Mouse (Mus musculus) intestine, embryonic 15.5 days (tissue): ENCODE results near the gene Pik3cd. TPM values are rescaled to one million over a fixed set of nuclear protein-coding genes. Genes with fewer than 3 reads are reported as not detected.
A peak's percentile ranks its signal among the peaks of the same experiment; 100 is the strongest.
"Not testable (repeated sequence)": the region's sequence is repeated elsewhere in the genome, so short reads cannot be mapped to it uniquely, and the experiment has no call there.

ENCODE experiments used
- ATAC-seq: fragments of 200-750 bp; cut with Nextera tagmentation; 2 replicates; pipeline ENCODE4 v1.8.0; 2017; ENCODE audit warnings: moderate TSS enrichment, moderate library complexity
- H3K27ac ChIP-seq: fragments of 300-500 bp; sonication (generic); 2 replicates; pipeline ENCODE4 v1.5.1; 2015; ENCODE audit warnings: mild to moderate bottlenecking, inconsistent platforms
- H3K27me3 ChIP-seq: fragments of 300-500 bp; sonication (generic); replicated peaks from 2 replicates; pipeline ENCODE4 v1.6.1; 2015; ENCODE audit warnings: inconsistent platforms
- H3K36me3 ChIP-seq: fragments of 300-500 bp; sonication (generic); 2 replicates; pipeline ENCODE4 v1.6.1; 2015; ENCODE audit warnings: inconsistent platforms
- H3K4me1 ChIP-seq: fragments of 300-500 bp; sonication (generic); replicated peaks from 2 replicates; pipeline ENCODE4 v1.6.1; 2015; ENCODE audit warnings: inconsistent platforms
- H3K4me2 ChIP-seq: fragments of 300-500 bp; sonication (generic); replicated peaks from 2 replicates; pipeline ENCODE4 v1.6.1; 2015; ENCODE audit warnings: mild to moderate bottlenecking, inconsistent platforms
- H3K4me3 ChIP-seq: fragments of 300-500 bp; sonication (generic); replicated peaks from 2 replicates; pipeline ENCODE4 v1.5.1; 2015; ENCODE audit warnings: inconsistent platforms
- H3K9ac ChIP-seq: fragments of 300-500 bp; sonication (generic); 2 replicates; pipeline ENCODE4 v1.6.1; 2015; ENCODE audit warnings: inconsistent platforms
- H3K9me3 ChIP-seq: fragments of 300-500 bp; sonication (generic); 2 replicates; pipeline ENCODE4 v1.6.1; 2016; ENCODE audit warnings: inconsistent platforms
- WGBS: fragments of 180-500 bp; shearing (Covaris S2); methylation state at CpG from one replicate; pipeline ENCODE4 v1.1.7; 2015; 5-methylcytosine and 5-hydroxymethylcytosine counted together
- polyA plus RNA-seq: library from polyadenylated mRNA; unstranded; fragments of >200 nt; fragmentation: Nextera tagmentation; extraction: Ambion mirVana; gene quantifications from 2 replicates; pipeline ENCODE4 v1.2.1, GENCODE M21; 2015

The Pik3cd gene
- 4.6 and 4.8 TPM in 2 replicates for polyA plus RNA-seq

DNA sequence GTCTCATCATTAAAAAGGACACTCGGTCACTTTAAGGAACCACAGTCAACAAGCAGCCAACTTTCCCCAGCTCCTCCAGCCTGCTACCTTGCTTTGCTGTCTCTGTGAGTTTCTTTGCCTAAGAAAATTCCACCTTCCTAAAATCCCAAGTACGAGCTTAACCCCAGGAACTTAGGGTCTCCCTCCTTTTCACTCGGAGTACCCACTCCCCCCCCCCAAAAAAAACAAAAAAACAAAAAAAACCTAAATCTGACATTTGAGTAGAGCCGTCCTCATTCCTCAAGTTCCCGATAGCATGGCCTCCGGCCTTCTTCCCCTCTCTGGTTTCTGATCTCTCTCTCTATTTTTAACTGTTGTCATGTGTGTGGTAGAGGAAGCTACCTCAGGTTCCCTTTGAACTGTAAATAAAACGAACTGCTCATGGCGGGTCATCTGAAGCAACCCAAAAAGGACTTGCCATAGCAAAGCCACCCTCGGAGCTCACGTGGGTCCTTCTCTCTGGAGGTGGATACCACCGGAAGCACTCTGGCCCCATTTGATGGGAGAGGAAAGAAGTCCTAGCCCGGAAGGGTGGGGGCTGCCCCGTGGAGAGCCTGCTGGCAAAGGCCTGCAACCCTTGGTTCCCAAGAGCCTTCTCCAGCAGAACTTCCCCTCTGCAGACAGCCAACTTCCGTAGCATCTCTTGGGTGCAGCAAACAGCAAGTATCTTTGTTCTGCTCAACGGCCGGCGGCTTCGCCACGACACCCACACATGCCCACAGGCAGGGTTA lies at the start of gene Pik3cd:
Gene Pik3cd, minus strand, starts transcription at position 362 of the 770 bp plus-strand sequence.
- H3K36me3 ChIP-seq, result no peaks in the 10 kb centered on the region
- H3K4me2 ChIP-seq, result no peak within 1 kb of the TSS
- peaks cover 6% of the 10 kb centered on the region; the same call in 1 of the 2 replicates for H3K4me1 ChIP-seq
- no peak within 1 kb of the TSS for H3K27ac ChIP-seq
- no peak within 1 kb of the TSS for H3K9ac ChIP-seq
- H3K4me3 ChIP-seq, result no peak within 1 kb of the TSS
- no peaks in the 10 kb centered on the region for H3K9me3 ChIP-seq
- WGBS, result 71% methylated on average over 19 of the region's 19 CpGs
- H3K27me3 ChIP-seq, result 0 out of 2 replicates have a peak, but pooled peaks cover 5% of the 10 kb centered on the region
- no peak for ATAC-seq

DNA sequence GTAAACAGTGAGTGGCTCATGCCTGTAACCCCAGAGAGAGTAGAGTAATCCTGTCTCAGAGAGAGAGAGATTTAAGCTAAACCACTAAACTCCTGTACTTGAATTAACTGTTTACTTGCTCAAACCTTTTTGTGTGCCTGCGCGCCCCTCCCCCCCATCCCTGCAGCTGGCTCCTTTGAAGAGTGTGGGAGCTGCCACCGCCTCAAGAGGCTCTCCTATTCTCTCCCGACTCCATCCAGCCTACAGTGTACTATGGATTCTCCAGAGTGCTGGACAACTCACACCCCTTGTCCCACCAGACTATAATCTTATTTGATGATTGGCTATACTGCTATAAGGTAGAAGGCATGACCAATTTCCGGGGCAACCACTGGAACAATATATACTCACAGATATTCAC lies 48.3 kb upstream of the Pik3cd start:
- Histone ChIP-seq H3K27ac (no peak overlapping the region), H3K9ac (no peak overlapping the region), H3K4me2 (no peak overlapping the region), H3K9me3 (no peaks in the 10 kb centered on the region), H3K4me1 (no peaks in the 10 kb centered on the region), H3K4me3 (no peak overlapping the region), H3K36me3 (no peaks in the 10 kb centered on the region), H3K27me3 (no peaks in the 10 kb centered on the region)
- WGBS, result 43% methylated on average over 5 of the region's 5 CpGs
- no peak for ATAC-seq

DNA sequence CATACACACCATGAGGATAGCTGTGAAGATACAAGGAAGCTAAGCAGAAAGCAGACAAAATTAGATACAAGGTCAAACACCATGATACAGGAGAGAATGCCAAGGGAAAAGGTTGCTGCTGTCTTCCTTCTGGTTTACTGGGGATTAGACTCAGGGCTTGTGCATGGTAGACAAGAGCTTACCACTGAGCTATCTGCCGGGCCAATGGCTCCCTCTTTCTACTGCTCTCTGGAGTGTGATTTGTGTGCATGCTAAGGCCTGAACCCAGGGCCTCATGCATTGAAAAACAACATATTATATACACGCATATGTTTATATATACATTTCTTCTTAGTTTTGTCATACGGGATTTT lies 47.3 kb upstream of the Pik3cd start:
- H3K36me3 ChIP-seq, H3K27me3 ChIP-seq, H3K9me3 ChIP-seq, H3K27ac ChIP-seq, ATAC-seq, H3K4me2 ChIP-seq, H3K4me3 ChIP-seq, H3K4me1 ChIP-seq, H3K9ac ChIP-seq: not testable (repeated sequence)
- WGBS, result 85% methylated on average over 3 of the region's 3 CpGs

DNA sequence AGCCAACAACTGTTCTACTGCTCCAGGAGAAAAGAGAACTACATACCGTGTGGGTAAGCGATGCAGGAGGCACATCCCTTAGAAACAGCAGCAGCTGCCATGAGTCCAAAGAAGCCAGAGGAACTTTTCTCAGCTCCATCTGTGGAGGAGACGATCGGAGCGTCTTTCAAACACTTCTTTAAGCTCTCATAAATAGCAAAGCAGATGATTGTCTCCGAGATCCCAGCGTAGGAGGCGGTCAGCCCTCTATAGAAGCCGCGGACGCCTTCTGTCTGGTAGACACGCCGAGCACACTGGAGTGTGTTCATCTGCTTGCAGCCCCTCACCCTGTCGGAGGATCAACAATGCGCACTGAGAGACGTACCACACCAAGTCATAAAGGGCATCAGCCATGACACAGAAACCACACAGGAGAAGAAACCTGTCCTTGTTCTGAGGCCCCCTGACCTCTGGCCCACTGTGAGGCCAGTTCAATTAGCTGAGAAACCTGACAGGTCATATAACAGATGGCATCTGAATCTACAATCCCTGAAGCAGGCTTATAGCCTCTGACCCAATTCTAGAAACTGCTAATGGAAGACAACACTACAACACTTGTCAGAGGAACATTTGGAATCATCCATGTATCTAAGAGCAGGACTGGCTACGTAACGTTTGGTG lies 46.8 kb upstream of the Pik3cd start:
- Histone ChIP-seq H3K9ac (no peak overlapping the region), H3K4me2 (no peak overlapping the region), H3K27me3 (no peaks in the 10 kb centered on the region), H3K36me3 (no peaks in the 10 kb centered on the region), H3K9me3 (no peaks in the 10 kb centered on the region), H3K27ac (no peak overlapping the region), H3K4me3 (no peak overlapping the region), H3K4me1 (no peaks in the 10 kb centered on the region)
- ATAC-seq, result no peak
- WGBS, result 85% methylated on average over 18 of the region's 18 CpGs

DNA sequence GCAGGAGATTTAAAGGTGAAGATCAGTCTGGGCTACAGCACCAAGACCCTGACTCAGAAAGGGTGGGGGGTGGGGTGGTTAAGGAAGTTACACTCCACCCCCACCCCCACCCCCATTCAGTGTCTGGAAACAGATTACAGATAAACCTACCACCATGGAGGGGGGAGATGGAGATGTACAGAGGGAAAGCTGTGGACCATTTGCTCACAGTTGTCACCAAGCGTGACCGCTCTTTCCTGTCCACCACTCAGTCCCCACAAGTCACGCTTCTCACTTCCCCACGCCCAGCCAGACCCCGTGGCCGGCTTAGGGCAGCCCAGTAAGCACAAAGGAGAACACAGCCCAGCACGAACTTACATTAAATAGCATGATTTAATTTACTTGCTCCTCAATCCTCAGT lies 41.7 kb upstream of the Pik3cd start:
- WGBS, result 80% methylated on average over 7 of the region's 7 CpGs
- H3K27ac ChIP-seq, result no peak overlapping the region
- H3K4me2 ChIP-seq, result no peak overlapping the region
- H3K4me1 ChIP-seq, result no peaks in the 10 kb centered on the region
- no peak overlapping the region for H3K4me3 ChIP-seq
- H3K9me3 ChIP-seq, result no peaks in the 10 kb centered on the region
- no peak overlapping the region for H3K9ac ChIP-seq
- H3K36me3 ChIP-seq, result peaks cover 8% of the 10 kb centered on the region; the same call in 1 of the 2 replicates
- H3K27me3 ChIP-seq, result no peaks in the 10 kb centered on the region
- no peak for ATAC-seq

DNA sequence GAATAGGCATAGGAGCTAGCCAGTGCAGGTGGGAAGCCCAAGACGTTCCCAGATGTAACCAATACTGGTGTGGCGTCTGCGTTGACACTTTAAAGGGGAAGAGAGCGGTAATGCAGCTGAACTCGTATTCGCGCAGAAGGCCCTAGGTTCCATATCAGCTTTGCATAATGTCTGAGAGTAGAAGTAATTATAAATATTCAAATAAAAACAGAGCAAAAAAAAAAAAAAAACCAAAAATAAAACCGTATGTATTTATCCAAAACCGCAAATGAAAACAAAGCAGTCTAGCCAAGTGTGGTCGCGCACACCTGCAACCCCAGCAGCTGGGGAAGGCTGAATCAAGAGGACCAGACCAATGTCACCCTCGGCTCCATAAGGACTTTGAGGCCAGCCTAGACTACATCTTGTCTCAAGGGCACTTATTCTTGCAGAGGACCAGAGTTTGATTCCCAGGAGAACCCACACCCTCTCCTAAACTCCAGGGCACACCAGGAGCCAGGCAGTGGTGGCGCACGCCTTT lies 39.7 kb upstream of the Pik3cd start:
- Histone ChIP-seq H3K27me3 (no peaks in the 10 kb centered on the region), H3K4me2 (no peak overlapping the region), H3K27ac (no peak overlapping the region), H3K36me3 (peaks cover 8% of the 10 kb centered on the region; the same call in 1 of the 2 replicates), H3K9me3 (no peaks in the 10 kb centered on the region), H3K4me3 (no peak overlapping the region), H3K9ac (no peak overlapping the region), H3K4me1 (no peaks in the 10 kb centered on the region; the same call in 1 of the 2 replicates)
- WGBS, result 92% methylated on average over 14 of the region's 14 CpGs
- no peak for ATAC-seq

DNA sequence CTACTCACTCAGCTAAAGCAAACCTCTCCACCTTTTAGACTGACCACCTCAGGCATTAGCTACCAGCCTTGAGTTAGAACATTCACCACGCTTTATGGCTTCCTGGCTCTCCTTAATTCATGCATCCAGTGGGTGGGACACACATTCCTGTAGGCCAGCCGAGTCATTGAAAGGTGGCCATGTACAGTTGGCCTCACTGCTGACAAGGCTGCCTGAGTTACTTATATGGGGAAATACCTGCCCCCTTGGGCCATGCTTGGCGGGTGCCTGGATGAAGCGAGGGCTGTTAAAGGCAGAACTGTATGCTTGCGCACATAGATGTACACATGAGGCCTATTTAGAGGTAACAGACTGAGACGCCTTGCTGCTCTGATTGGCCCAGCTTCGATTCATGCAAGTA lies 37.9 kb upstream of the Pik3cd start:
- Histone ChIP-seq H3K36me3 (peaks cover 8% of the 10 kb centered on the region; the same call in 1 of the 2 replicates), H3K4me1 (peaks cover 17% of the 10 kb centered on the region), H3K4me2 (no peak overlapping the region), H3K27me3 (no peaks in the 10 kb centered on the region), H3K9ac (no peak overlapping the region), H3K27ac (no peak overlapping the region), H3K4me3 (no peak overlapping the region), H3K9me3 (no peaks in the 10 kb centered on the region)
- WGBS, result 85% methylated on average over 7 of the region's 7 CpGs
- ATAC-seq, result no peak

DNA sequence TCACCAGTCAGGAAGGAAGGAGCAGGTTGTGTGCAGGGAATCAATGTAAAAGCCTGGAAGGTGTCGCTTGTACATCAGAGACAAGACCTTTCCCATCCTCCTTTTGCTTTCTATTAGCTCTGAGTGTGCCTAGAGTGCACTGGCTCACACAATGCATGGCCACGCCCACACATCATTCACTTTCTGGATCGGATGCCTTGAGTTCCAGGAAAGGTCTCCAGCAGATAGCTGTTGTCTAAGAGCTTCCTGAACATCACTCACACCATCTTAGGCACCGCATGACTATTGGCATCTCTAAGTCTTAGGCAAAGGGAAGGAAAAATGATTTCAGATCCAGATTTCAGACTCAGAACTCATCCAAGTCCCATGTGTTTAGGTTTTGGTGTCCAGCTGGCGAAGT lies 37.1 kb upstream of the Pik3cd start:
- ATAC-seq, result no peak
- peaks cover 24% of the 10 kb centered on the region for H3K4me1 ChIP-seq
- no peaks in the 10 kb centered on the region for H3K27me3 ChIP-seq
- no peak overlapping the region for H3K9ac ChIP-seq
- peaks cover 8% of the 10 kb centered on the region; the same call in 1 of the 2 replicates for H3K36me3 ChIP-seq
- no peak overlapping the region for H3K4me2 ChIP-seq
- H3K9me3 ChIP-seq, result no peaks in the 10 kb centered on the region
- 78% methylated on average over 5 of the region's 5 CpGs for WGBS
- no peak overlapping the region for H3K4me3 ChIP-seq
- no peak overlapping the region for H3K27ac ChIP-seq

DNA sequence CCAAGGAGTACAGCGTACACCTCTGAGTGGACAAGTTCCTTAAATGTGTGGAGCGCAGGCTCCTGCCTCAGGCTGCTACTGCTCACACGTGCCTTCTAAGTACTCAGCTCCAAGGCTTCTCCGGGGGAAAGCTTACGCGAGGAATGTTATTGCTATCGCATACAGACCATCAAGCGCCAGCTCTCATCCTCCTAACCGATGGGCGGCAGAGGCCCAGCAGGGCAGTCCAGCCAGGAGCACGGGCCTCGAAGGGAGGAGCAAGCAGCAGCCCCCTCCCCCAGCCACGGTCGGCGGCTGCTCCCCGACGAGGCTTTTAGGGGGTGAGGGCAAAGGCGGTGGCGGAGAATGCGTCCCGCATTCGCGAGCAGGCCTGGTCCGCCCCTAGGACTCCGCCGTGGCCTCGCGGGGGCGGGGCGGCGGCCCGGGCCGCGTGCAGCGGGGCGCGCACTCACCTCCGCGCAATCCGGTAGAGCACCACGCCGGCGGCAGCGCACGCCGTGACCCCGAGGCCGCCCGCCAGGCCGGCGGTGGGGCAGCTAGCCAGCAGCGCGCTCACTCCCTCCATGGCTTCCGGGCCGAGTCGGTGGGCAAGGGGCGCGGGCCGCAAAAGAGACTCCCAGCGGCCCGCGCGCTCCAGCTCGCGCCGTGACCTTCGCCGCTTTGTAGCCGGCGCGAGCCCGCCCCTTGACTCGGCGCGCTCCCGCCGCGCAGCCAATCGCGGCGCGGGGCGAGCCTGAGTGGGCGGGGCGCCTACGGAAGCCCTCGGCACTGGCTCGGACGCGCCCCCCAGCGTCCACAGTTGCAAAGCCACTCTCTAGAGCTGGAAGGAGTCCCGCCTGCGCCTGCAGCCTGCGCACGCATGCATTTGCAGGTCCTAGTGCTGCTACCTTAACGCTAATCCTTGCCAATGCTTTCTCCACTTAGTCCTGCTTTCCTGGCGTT lies 35.3 kb upstream of the Pik3cd start, which contains the start of gene Tmem201:
Gene Tmem201, minus strand, starts transcription at position 662 of the 942 bp plus-strand sequence.
- Histone ChIP-seq H3K9ac (peak within 1 kb of the TSS; percentile 87), H3K4me1 (peaks cover 41% of the 10 kb centered on the region)

DNA sequence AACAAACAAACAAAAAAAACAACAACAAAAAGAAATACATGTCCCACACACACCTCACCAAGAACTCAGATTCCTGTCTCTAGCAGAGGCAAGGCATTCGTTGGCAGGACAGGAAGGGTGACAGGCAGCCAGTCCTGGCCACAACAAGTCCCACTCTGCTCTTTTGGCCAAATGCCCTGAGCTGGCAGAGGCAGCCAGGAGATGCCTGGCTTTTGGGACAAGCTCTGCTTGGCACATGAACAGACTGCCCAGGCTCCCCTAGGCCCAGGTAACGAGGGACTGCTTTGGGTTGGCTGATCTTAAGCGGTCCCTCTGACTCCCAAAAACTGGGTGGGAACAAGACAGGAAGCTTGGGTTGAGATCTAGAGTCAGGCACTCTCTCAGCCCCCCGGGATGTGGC lies 34.2 kb upstream of the Pik3cd start:
- Histone ChIP-seq H3K4me3 (peak overlapping the region; percentile 90), H3K27ac (0 out of 2 replicates have a peak overlapping the region, but pooled peaks have one; percentile 81), H3K4me2 (peak overlapping the region; percentile 87), H3K9ac (peak overlapping the region; percentile 87), H3K36me3 (0 out of 2 replicates have a peak, but pooled peaks cover under 1% of the 10 kb centered on the region), H3K4me1 (peaks cover 47% of the 10 kb centered on the region), H3K27me3 (no peaks in the 10 kb centered on the region), H3K9me3 (no peaks in the 10 kb centered on the region)
- ATAC-seq, result no peak
- WGBS, result 29% methylated on average over 4 of the region's 4 CpGs

More for the DNA sequence above, 35.3 kb upstream of the Pik3cd start, which contains the start of gene Tmem201:
- H3K27me3 ChIP-seq, result no peaks in the 10 kb centered on the region
- no peaks in the 10 kb centered on the region for H3K36me3 ChIP-seq
- peak within 1 kb of the TSS; percentile 87 for H3K4me2 ChIP-seq
- H3K4me3 ChIP-seq, result peak within 1 kb of the TSS; percentile 90
- H3K27ac ChIP-seq, result peak within 1 kb of the TSS; percentile 81
- peak; percentile 95 for ATAC-seq
- WGBS, result under 1% methylated on average over 97 of the region's 97 CpGs
- no peaks in the 10 kb centered on the region for H3K9me3 ChIP-seq

DNA sequence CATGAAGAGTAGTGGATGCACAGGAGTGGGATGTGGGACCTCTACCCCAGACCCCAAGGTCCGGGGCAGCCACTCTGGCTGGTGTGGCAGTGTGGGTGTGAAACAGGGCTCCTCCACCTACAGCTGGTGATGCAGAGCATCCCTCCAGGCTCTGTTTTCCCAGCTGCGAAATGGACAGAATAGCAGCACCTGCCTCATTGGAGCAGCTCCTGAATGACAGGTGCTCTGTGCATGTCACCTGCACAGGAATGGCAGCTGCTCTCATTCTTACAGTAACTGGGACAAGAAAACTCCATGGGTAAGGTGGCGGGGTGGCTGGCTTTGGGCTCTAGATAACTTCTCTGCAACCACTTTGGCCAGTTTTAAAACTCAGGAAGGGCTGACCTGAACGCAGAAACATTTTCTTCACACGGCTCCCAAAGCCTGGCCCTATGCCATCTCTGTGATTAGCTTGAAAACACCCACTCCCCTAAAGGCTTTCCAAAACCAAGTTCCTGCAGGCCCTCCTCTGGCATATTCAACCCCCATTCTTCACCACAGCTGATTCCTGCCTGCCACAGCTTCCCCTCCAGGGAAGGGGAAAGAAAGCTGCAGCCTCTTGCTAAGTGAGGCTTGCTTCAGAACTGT lies 33.4 kb upstream of the Pik3cd start:
- Histone ChIP-seq H3K27me3 (no peaks in the 10 kb centered on the region), H3K4me2 (no peak overlapping the region; the same call in 1 of the 2 replicates), H3K4me3 (no peak overlapping the region), H3K4me1 (peaks cover 54% of the 10 kb centered on the region), H3K9ac (0 out of 2 replicates have a peak overlapping the region, but pooled peaks have one; percentile 6), H3K27ac (no peak overlapping the region), H3K9me3 (no peaks in the 10 kb centered on the region), H3K36me3 (peaks cover 9% of the 10 kb centered on the region)
- no peak for ATAC-seq
- WGBS, result 71% methylated on average over 5 of the region's 5 CpGs
